Mouse (Mus musculus): Measurements from ENCODE around the gene Ubald2.

GRCm38 (mm10) chr11:116431428-116432077 is 2.3 kb upstream of the Ubald2 start:
- TF ChIP-seq POLR2A (IDR thresholded peaks at IDR 0.05; ENCODE audit: borderline replicate concordance, extremely low read depth, low read depth, low read length), result no peak
- no peak for TF ChIP-seq CTCF (IDR thresholded peaks at IDR 0.05; ENCODE audit: insufficient read depth, low read length)

All from lung, adult 2 months (tissue).